Mouse (Mus musculus): ENCODE data around the gene Gfod1.
A peak's percentile ranks its signal among the peaks of the same experiment; 100 is the strongest.

The Gfod1 gene

DNA sequence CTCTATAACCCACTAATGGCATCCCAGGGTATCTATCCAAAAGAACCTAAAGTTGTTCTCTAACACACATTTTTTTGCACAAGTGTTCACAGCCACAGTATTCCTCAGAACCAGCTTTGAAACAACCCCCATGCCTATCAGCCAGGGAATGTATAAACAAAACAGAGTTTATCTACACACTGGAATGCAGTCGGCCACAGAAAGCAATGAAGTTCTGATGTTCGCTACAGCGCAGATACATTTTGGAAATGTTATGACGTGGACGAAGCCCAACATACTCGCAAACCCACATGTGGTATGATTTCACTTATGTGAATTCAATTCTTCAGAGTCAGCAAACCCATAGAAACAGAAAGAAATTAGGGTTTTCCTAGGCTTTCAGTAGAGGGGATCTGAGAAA, 75.8 kb downstream of the Gfod1 start:
- DNase-seq: no peak

DNA sequence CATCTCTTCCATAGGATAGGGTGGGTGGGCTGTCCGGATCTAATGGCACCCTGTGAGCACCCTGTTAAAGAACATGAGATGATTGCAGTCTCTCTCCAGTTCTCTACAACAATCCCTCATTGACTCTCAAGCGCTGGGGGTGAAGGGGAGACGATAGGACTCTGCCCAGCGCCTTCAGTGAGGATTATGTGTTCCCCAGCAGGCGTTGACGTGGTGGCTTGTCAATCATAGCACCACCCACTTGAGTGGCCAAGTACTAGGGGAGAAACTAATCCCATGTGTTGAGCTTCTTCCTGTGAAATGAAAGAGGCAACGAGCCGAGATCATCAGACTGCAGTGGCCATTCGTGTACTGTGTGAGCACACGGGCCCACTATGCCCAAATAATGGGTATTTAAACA, 77.9 kb downstream of the Gfod1 start:
- DNase-seq: no peak

DNA sequence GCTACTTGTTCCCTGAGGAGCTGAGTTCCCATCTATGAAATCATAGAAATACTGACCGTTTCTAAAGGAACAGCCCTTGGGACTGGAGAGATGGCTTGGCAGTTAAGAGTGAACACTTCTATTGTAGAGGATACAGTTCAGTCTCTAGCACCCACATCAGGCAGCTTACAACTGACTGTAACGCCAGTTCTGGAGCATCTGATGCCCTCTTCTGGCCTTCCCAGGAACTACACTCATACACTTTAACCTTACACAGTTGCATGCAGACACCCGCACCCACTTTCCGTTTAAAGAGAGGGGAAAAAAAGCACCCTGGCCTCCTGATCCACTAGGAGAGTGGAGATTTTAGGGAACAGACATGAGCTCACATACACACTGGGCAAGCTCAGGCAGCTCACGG, 78.8 kb downstream of the Gfod1 start:
- DNase-seq: no peak

DNA sequence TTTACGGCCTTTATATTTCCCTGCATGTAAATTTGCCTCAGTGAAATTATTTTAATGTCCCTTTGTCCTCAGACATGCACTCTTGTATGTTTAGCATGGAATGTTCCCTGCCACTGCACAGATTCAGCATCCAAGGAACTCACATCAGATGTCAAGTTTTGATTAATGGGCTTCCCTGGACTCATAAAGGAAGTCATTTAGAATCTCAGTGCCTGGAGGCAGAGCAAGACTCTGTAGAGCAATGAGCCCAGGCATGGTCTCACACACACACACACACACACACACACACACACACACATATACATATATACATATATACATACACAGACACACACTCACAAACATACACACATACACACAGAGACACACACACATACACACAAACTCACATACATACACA, 81.9 kb downstream of the Gfod1 start:
- DNase-seq: no peak

DNA sequence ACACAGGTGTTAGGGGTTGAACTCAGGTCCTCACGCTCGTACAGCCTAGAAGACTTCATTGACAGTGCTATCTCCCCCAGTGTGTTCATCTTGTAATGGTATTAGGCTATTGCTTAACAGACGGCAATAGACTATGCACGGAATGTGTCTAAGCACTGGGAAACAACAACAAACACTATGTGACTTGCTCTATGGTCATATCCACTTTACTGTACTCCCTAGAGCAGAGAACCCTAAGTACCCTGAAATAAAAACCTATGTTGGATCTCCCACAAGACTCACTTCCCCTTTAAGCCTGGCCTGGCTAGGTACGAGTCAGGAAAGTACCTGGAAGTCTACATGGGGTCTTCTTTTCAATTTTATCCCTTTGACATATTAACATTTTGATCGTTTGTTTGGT, 82.7 kb downstream of the Gfod1 start:
- DNase-seq: no peak

DNA sequence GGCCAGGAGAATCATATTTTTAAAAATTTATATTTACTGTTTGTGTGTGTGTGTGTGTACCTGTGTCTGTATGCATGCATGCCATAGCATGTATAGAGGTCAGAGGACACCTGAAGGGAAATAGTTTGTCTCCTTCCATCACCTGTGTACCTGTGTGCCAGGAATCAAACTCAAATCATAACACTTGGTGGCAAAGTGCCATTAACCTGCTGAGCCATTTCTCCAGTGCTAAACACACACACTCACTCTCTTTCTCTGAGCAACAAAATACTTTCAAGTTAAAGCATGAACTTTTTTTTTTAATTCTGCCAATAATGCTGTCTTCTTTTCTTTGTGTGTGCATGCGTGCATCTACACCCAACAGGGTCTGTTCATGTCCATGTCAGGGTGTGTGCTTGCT, 83.3 kb downstream of the Gfod1 start:
- DNase-seq: no peak

DNA sequence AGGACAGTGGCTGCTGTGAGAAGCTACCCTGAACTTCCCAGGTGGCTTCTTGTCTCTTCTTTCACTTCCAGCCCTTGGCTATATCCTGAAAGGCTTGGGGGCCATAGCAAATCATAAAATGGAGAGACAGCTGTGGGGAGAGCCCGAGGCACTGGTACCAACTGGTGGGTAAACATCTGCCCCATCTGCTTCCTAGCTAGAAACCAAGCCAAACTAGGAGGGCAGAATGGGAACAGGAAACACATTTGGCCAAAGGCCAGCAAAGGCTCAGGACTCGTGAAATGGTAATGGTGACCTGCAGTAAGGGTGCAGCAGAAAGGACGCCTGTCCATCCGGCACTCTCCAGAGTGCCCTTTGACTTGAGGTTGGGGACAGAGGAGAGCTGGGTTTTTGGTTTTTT, 85.2 kb downstream of the Gfod1 start:
- DNase-seq: peak; percentile 55

DNA sequence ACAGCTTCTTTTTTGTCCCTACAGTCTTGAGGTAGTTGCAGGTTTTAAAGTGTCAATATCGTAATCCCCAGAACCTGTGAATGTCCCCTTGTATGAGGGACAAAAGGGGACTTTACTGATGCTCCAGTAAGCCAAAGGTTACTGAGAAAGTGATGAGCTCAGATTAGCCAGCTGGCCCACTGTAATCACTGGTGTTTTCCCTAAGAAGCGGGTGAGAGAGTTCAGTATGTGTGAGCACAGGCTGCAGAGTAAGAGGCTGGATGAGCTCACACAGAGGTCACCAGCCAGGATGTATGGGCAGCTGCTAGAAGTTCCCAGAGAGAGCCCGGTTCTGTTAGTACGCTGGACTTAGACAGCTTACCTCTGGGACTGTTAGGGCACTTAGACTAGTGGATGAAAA, 85.7 kb downstream of the Gfod1 start:
- DNase-seq: no peak

DNA sequence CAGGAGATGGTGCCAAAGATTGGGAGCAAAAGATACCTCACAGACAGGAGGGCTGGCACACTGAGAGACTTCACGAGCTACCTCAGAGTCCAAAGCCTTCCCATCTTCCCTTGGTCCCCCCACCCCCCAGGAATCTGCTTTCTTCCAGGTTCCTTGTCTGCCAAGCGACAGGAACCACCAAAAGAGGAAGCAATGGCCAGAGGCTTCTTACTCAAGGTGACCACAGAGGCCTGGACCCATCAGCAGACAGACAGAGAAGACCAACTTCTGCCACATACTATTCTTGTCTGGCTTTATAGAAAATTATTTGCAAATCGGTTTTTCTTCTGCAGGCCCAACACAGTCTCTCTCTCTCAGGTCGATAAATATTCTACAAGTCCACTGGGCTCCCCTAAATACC, 86.3 kb downstream of the Gfod1 start:
- DNase-seq: no peak

DNA sequence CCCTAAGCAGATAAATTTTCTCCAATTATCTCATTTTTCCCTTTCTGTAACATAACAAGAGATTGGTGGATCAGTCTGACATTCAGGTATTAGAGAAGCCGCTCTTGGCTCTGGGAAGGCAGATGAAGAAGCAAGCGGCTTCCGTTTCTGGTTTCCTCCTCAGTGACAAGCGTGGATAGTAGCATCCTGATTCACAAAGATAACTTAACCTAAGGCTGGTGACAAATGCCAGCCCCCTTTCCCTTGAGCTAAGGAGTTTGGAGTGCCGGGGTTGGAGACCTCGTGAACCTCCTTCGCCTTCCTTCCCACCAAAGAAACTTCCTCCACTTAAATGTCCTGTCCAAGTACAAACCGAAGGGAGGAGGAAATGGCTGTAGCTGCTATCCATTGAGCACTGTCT, 86.9 kb downstream of the Gfod1 start:
- DNase-seq: peak; percentile 43

DNA sequence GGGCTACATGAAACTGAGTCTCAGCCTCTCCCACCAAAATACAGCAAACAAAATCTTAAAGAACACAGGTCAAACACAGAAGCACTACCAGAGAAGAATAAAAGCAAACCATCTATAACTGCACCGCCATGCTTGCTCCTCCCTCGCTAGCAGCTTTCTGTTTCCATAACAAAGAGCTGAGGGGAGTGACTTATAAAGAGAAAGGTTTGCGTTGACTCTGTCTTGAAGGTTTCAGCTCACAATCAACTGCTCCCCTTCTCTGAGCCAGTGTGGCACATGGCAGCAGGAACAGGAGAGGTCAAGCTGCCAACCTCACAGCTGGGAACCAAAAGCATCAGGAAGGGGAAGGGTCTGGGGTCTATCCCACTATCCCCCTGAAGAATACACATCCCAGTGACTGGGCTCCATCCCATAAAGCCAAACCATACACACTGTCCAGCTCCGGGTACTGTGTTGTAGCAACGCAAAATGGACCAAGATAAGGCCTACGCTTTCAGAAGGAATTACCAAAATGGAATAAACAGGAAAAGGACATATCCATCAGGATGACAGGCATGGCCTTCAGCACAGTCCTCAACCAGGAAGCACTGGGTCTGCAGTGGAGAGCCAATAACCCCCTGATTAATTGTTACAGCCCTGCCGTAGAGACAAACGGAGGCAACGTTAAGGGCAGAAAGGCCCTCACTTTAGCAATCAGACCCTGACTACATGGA, 87.8 kb downstream of the Gfod1 start:
- no peak for DNase-seq

DNA sequence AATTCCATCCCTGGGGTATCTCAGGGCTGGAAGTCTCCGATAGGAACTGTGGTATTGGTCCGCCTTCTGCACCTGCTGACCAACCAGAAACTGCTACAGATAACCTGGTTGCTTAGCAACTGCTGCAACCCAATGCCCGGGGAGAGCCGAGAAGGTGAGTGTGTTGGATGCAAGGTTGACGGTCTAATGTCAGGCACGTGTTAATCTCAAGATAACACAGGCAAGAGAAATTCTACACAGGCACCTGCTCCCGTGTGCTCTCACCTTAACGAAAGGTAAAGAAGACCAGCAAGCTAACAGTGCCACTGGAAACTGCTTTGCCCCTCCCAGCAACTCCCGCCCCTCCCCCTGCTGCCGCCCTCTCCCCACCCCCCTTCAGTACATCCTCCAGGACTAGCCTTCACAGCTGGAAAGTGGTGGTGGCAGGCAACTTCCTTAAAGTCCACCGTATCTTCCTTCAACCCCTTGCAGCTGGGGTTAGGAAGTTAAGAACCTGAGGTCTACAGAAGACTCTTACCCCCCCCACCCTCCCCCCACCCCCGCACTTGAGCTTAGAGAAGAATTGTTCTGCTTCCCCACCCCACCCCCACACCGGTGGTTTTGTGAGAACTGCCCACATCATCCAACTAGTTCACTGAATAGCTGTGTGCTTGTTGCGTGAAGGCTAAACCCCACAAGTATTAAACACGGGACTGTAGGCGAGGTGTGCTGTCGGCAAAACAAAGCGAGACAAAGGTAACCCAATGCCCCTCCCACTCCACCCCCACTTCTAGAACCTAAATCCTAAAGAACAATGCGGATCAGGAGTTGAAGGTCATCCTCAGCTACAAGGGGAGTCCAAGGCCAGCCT, 88.6 kb downstream of the Gfod1 start:
- no peak for DNase-seq

DNA sequence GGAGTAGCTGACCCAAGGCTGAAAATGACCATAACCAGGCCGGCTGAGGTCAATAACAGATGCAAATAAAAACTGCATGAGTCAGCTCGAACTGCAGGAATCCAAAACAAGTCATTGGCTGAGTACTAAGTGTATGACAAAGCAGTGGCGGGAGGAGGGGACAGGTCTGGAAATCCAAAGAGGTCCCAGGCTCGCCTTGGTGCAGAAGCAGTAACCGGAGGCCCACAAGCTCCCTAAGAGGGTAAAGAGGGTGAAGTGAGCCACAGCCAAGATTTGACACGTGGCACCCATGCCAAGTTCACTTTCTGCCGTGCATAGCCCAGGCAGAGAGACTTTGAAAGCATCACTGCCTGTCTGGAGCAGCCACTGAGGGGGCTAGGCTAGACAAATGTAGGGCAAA, 91.6 kb downstream of the Gfod1 start:
- peak; percentile 59 for DNase-seq

DNA sequence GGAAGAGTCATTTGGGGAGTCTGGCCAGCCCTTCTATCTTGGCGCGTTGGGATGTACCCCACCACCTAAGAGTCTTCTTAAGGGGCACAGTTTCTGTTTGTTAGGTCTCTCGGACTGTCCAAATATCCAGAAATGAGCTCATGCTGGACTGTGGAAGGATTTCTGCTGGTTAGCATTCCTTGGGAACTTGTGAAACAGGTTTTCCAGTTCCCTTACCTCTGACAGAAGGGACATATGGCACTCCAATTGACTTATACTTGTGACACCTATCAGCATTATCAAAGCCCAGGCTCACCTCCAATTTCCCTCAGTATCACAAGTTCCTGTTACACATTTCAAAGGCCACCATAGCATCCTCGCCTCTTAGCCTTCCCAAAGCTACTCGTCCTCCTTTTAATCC, 93.0 kb downstream of the Gfod1 start:
- no peak for DNase-seq

DNA sequence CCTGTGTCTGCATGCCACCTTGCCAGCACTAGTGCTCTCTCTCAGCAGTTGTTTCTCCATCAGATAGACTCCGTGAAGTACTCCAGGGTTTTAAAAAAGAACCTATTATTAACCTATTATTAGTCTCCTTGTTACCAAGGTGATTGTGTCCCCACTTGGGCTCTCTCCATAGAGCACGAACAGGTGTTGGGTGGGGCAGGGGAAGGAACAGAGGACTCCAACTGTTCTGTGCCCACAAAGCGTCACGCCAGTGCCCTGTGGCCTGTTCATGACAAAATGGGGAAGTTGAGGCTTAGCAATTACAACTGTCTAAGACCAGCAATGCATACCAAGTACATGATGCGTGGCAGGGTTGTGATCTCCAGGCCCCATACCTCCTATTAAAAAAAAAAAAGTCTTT, 94.4 kb downstream of the Gfod1 start:
- no peak for DNase-seq

DNA sequence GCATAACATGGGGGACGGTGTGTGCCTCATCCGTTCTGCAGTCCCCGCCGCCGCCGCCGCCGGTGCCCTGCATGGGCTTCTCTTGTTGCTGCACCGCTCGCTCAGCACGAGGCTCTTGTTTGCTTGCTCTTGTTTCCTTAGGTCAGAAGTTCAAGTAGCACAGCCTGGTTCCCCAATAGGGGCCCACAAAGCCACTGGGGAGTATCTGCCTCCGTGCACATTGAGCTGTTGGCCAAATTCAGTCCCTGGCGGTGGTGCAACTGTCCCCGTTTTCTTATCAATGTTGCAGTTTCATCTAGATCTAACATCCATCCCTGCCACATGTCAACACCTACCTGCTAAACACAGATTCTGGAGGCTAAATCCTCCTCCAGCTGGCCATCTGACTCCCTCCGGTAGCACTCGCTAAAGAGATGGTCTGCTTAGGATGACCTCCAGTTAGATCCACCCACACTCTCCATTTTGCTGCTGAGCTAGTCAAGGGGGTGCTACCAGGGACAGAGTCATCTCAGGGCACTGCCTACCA, 95.0 kb downstream of the Gfod1 start:
- DNase-seq: no peak

DNA sequence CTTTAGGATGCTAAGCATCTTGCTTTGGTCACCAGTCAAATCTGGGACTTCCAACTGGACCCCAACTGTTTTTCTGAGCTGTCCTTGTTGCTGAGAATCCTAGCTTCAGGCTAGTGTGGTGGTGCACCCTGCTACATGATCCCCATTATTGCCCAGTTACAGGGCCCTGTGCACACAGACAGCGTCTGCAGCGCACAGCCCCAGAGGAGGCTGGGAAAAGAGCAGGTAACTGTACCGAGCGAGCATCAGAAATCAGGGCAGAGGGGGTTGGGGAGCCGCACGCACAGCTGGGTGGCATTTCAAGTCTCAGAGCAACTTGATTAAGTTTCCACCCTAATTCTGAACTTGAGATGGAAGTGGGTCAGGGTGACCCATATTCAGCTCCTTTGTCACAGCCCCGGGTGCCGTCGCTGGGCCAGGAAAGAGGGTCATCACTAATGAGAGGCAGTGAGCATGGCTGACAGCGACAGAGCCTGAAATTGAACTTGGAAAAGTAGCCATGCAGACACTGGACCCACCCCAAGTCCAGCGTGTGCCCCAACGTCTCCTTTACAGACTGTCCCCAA, 97.8 kb downstream of the Gfod1 start:
- DNase-seq: no peak

DNA sequence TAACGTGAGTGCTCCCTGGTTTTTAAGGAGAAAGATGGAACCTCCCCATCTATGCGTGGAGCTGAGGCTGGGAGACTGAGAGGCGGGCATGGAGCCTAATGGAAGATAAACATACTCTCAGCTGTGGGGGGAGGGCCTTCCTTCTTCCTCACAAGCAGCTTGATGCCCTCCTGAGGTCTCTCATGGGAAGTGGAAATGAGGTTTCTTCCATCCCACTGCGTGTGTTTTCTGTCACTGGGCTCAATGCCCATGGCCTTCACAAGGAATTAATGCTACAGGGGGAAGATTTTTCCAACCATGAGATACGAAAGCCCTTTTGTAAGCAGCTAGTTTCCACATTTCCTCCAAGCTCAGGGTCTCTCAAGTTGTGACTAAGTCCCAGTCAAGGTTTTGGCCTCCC, 100.3 kb downstream of the Gfod1 start:
- DNase-seq: no peak

DNA sequence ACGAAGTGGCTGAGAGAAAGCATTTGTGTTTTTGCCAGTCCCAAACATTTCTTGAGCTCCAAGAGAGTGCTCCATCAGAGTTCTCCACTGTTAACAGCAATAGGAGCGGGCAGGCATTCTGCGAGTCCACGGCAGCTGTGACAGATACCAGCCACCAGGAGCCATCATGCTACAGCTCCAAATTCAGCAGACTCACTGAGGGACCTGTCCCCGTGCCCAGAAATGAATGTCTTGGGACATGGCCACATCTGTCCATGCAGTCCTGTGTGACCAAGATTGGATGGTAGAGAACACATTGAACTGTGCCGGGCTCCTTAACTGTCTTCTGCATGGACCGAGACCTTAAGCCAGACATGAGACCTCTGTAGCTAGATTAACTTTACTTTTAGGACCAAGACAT, 100.7 kb downstream of the Gfod1 start:
- DNase-seq: no peak

DNA sequence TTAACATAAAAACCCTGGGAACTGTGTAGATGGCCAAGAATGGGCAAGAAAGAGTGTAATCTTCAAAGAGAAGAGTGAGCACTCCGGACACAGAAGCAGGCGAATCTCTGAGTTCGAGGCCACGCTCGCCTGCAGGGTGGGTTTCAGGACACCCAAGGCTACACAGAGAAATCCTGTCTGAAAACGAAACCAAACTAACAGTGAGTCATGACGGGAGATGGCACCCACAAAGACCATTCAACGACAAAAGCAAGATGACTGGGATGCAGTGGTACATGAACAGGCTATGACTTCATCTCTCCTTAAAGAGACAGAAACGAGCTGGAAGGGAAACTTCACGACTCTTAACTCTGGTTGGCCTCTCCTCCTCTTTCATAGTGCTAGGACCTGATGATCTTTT, 101.6 kb downstream of the Gfod1 start:
- DNase-seq: no peak

DNA sequence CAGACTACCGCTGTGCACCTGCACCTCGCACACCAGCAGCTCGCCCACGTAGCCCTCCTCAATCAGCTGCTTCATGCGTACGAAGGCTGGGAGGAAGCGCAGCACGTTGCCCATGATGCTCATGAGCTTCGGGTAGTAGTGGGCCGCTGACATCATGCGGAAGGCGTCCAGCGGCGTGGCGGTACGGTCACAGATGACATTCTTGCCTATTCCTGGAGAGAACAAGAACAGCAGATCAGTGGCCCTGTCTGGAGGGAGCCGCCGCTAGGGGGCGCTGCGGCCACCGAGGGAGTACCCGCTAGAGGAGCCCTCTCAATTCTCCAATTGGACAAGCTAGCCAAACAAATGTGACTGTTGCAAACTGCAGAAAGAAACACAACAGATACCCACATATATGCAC, 102.9 kb downstream of the Gfod1 start:
- DNase-seq: peak; percentile 40

DNA sequence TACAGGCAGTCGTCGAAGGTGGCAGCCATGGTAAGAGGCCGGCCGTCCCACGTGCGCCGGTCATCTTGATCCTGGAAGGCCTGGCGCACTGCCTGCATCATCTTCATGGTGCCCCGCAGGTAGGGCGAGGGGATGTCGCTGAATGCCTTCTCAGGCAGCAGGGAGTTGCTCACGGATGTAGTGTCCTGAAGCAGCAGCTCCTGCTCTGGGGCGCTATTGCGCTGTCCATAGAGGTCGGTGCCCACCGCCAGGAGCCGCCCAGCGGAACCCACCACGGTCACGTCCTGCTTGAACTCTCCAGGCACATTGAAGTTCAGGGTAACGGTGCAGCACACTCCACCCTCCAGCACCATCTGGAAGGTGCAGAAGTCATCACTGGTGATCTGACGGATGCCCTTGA, 103.5 kb downstream of the Gfod1 start:
- DNase-seq: no peak

DNA sequence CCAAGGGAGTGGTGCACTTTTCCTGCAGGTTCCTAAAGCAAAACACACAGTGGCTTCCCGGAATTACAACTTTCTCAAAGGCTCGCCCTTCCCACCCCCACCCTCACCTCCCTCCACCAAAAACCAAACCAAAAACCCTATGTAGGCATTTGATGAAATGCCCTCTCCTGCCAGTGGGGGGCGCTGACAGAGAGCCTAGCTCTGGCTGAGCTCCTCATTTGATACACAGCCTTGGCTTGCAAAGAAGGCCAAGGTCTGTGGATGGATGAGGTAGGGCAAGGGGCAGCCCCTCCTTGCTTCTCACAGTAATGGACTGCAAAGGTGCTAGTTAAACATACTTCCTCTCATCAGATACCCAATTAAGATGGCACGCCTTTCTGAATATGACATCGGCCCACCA, 104.2 kb downstream of the Gfod1 start:
- DNase-seq: peak; percentile 42

DNA sequence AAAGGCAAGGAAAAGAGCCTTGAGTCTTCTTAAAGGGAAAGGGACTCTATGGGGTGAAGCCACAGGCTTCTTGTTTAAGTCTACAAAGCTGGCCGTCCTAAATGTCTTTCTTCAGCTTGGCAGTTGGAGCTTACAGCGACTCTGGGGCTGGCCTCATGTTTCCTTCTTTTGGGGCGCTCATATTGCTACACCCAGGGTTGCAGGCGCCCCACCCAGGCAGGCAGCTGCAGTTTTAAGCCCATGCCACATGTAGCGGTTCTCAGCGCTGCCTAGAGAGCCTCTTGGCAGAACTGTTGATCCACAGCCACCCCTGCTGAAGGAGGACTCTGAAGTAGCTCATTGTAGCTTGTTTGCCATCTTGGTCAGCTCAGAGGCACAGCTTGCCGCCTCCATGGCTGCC, 104.7 kb downstream of the Gfod1 start:
- DNase-seq: no peak

All from kidney, postnatal 14 days (tissue).